Mouse (Mus musculus): ENCODE data around the gene Tmem131l. TPM values are rescaled to one million over a fixed set of nuclear protein-coding genes. Genes with fewer than 3 reads are reported as not detected.

Tmem131l gene
- total RNA-seq, 1 experiment: 31.5 TPM

DNA sequence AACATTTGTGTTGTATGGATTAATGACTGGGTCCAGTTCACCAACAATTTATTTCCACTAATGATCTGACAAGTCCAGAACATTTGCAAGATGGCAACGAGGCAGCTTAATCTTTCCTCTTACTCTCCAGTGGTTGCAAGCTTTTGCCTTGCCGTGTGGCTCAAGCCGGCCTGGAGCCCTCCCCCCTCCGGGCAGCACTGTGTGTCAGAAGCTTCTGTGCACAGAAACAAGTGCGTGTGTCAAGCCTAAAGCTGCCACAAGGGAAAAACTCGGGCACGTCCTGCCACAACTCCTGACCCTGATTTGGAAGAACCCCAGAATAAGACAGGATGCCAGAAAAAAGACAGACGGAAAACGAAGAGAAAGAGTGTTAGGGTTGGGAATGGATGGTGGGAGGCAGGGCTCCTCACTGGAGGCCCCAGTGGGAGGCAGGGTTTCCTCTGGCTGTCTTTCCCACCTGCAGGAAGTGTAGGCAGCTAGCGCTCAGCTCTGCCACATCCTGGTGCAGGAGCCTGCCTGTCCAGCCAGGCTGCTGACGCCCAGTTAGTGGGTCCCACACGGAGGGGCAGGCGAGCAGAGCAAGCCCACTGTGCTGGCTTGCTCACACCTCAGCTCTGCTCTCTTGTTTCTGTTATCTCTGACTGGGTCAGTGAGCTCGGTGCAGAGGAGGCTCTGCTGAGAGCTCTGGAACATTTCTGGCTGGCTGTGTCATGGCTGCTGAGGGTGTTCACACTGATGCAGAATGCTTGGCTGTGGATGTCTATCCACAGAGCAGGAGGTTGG, 135.6 kb downstream of the Tmem131l start:
- no peak for DNase-seq (ENCODE audit: low read depth, low spot score)
- in situ Hi-C loops (cut with MboI; ENCODE audit: low sequenced_read_pairs in 2 of 2, unreplicated experiment in 2 of 2): loop anchor here in 1 of 2 experiments (25.0 kb wide), 1 partner anchor 408 kb away; the partner anchor contains the start of gene Trim2
- Histone ChIP-seq H3K4me1 (ENCODE audit: control insufficient read depth in 2 of 2, insufficient read depth in 2 of 2, low read length in 2 of 2, poor library complexity in 1 of 2) (peaks cover 0 to 2% of the 10 kb centered on the region in 2 experiments; a peak in 1 of 4 replicates), H3K27ac (ENCODE audit: insufficient read depth, low read depth, low read length, poor library complexity, severe bottlenecking) (no peak overlapping the region), H3K4me3 (ENCODE audit: insufficient read depth in 1 of 2, low read depth in 1 of 2, low read length in 2 of 2, poor library complexity in 1 of 2, severe bottlenecking in 1 of 2) (no peak overlapping the region), H3K9me3 (ENCODE audit: control insufficient read depth, insufficient read depth, low read depth, low read length) (no peaks in the 10 kb centered on the region), H3K9ac (ENCODE audit: insufficient read depth, low read depth, low read length, poor library complexity, severe bottlenecking) (no peak overlapping the region), H3K36me3 (ENCODE audit: control insufficient read depth, insufficient read depth, low read length, poor library complexity, severe bottlenecking) (peaks cover 57% of the 10 kb centered on the region)
- TF ChIP-seq HCFC1 (IDR thresholded peaks at IDR 0.05; ENCODE audit: borderline replicate concordance, insufficient read depth, low read length) (no peak), ZC3H11A (IDR thresholded peaks at IDR 0.05; ENCODE audit: borderline replicate concordance, low read depth, low read length) (no peak), MAFK (IDR thresholded peaks at IDR 0.05; ENCODE audit: insufficient read depth, low read depth, low read length) (no peak), CHD2 (IDR thresholded peaks at IDR 0.05; ENCODE audit: low read depth, low read length) (no peak), ZNF384 (IDR thresholded peaks at IDR 0.05; ENCODE audit: low read depth, low read length) (no peak)

DNA sequence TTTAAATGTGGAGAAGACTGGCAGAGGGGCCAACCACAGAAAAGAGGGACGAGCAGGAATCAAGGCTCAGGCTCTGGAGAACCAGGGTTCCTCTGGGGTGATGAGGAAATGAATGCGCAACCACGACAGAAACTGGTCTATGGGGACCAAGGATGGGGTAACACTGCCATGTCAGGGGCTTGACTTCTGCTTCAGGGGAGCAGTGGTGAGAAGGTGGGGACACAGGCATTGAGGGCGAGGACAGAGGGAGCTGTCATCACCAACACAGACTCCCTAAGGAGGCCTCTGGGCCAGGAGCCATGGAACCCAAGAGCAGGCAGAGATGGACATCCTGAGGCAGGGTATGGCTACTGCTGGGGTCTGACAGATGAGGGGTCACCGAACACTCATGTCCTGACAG, 137.0 kb downstream of the Tmem131l start:
- Histone ChIP-seq H3K36me3 (ENCODE audit: control insufficient read depth, insufficient read depth, low read length, poor library complexity, severe bottlenecking) (peaks cover 61% of the 10 kb centered on the region), H3K27ac (ENCODE audit: insufficient read depth, low read depth, low read length, poor library complexity, severe bottlenecking) (no peak overlapping the region; the same call in 1 of the 2 replicates), H3K4me1 (ENCODE audit: control insufficient read depth in 2 of 2, insufficient read depth in 2 of 2, low read length in 2 of 2, poor library complexity in 1 of 2) (peaks cover 0 to 4% of the 10 kb centered on the region in 2 experiments; a peak in 1 of 4 replicates), H3K9ac (ENCODE audit: insufficient read depth, low read depth, low read length, poor library complexity, severe bottlenecking) (no peak overlapping the region), H3K9me3 (ENCODE audit: control insufficient read depth, insufficient read depth, low read depth, low read length) (no peaks in the 10 kb centered on the region), H3K4me3 (ENCODE audit: insufficient read depth in 1 of 2, low read depth in 1 of 2, low read length in 2 of 2, poor library complexity in 1 of 2, severe bottlenecking in 1 of 2) (no peak overlapping the region)
- in situ Hi-C loops (cut with MboI; ENCODE audit: low sequenced_read_pairs in 2 of 2, unreplicated experiment in 2 of 2): loop anchor here in 1 of 2 experiments (25.0 kb wide), 1 partner anchor 409 kb away; the partner anchor contains the start of gene Trim2
- no peak for TF ChIP-seq CHD2 (IDR thresholded peaks at IDR 0.05; ENCODE audit: low read depth, low read length)
- TF ChIP-seq ZC3H11A (IDR thresholded peaks at IDR 0.05; ENCODE audit: borderline replicate concordance, low read depth, low read length): no peak
- no peak for TF ChIP-seq ZNF384 (IDR thresholded peaks at IDR 0.05; ENCODE audit: low read depth, low read length)
- no peak for TF ChIP-seq HCFC1 (IDR thresholded peaks at IDR 0.05; ENCODE audit: borderline replicate concordance, insufficient read depth, low read length)
- TF ChIP-seq MAFK (IDR thresholded peaks at IDR 0.05; ENCODE audit: insufficient read depth, low read depth, low read length): no peak
- no peak for DNase-seq (ENCODE audit: low read depth, low spot score)

DNA sequence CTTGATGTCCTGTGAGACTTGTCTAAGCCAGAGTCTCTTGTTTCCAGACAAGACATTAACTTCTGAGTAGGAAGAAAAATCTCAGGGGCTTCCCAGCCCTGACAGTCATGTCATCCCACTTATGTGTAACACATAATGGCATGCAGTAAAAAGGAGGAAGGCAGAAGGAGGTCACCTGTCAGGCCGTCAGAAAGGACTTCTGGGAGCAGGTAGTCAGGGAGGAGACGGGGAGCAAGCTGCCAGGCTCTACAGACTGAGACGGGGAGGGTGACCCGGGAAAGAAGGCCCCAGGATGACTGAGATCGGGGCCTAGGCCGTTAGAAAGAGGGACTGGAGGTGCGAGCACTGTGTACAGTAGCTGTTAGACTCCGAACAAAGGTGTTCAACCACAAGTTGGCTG, 137.5 kb downstream of the Tmem131l start:
- peaks cover 0 to 4% of the 10 kb centered on the region in 2 experiments; a peak in 1 of 4 replicates for H3K4me1 ChIP-seq (ENCODE audit: control insufficient read depth in 2 of 2, insufficient read depth in 2 of 2, low read length in 2 of 2, poor library complexity in 1 of 2)
- no peaks in the 10 kb centered on the region for H3K9me3 ChIP-seq (ENCODE audit: control insufficient read depth, insufficient read depth, low read depth, low read length)
- H3K36me3 ChIP-seq (ENCODE audit: control insufficient read depth, insufficient read depth, low read length, poor library complexity, severe bottlenecking): peaks cover 61% of the 10 kb centered on the region
- no peak overlapping the region for H3K27ac ChIP-seq (ENCODE audit: insufficient read depth, low read depth, low read length, poor library complexity, severe bottlenecking)
- no peak for DNase-seq (ENCODE audit: low read depth, low spot score)
- in situ Hi-C loops (cut with MboI; ENCODE audit: low sequenced_read_pairs in 2 of 2, unreplicated experiment in 2 of 2): loop anchor here in 1 of 2 experiments (25.0 kb wide), 1 partner anchor 410 kb away; the partner anchor contains the start of gene Trim2
- no peak overlapping the region for H3K4me3 ChIP-seq (ENCODE audit: insufficient read depth in 1 of 2, low read depth in 1 of 2, low read length in 2 of 2, poor library complexity in 1 of 2, severe bottlenecking in 1 of 2)
- H3K9ac ChIP-seq (ENCODE audit: insufficient read depth, low read depth, low read length, poor library complexity, severe bottlenecking): no peak overlapping the region
- TF ChIP-seq CHD2 (IDR thresholded peaks at IDR 0.05; ENCODE audit: low read depth, low read length): no peak
- TF ChIP-seq MAFK (IDR thresholded peaks at IDR 0.05; ENCODE audit: insufficient read depth, low read depth, low read length): no peak
- TF ChIP-seq ZNF384 (IDR thresholded peaks at IDR 0.05; ENCODE audit: low read depth, low read length): no peak
- TF ChIP-seq ZC3H11A (IDR thresholded peaks at IDR 0.05; ENCODE audit: borderline replicate concordance, low read depth, low read length): no peak
- TF ChIP-seq HCFC1 (IDR thresholded peaks at IDR 0.05; ENCODE audit: borderline replicate concordance, insufficient read depth, low read length): no peak

DNA sequence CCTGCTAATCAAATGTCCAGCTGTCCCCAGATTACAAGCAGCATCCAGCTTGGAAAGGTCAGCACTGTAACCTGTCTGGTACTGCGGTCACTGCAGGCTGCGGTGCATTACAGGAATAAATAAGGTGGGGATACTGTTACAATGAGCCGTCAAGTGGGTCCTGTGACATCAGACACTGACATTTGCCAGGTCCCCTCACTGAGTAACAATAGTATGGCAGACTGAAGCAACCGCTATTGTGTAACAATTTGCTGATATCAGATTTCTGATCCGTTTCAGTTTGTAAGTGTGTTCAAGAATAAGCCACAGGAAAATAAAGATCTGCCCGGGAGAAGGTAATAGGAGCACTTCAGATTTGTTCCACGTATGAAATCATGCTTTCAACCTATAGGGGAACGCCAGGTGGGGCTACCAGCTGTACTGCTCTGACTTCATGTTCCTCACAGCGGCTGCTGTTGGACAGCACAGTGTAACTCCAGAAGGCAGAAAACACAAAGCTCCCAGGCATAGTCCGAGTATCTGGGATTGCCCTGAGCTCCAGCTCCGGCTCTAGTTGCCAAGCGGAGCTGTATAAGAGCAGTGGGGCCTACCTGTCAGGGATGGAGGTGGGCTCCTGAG, 139.1 kb downstream of the Tmem131l start:
- DNase-seq (ENCODE audit: low read depth, low spot score): no peak
- peaks cover 57% of the 10 kb centered on the region for H3K36me3 ChIP-seq (ENCODE audit: control insufficient read depth, insufficient read depth, low read length, poor library complexity, severe bottlenecking)
- H3K4me1 ChIP-seq (ENCODE audit: control insufficient read depth in 2 of 2, insufficient read depth in 2 of 2, low read length in 2 of 2, poor library complexity in 1 of 2): peaks cover 0 to 4% of the 10 kb centered on the region in 2 experiments; a peak in 1 of 4 replicates
- TF ChIP-seq ZNF384 (IDR thresholded peaks at IDR 0.05; ENCODE audit: low read depth, low read length) (no peak), ZC3H11A (IDR thresholded peaks at IDR 0.05; ENCODE audit: borderline replicate concordance, low read depth, low read length) (no peak), CHD2 (IDR thresholded peaks at IDR 0.05; ENCODE audit: low read depth, low read length) (no peak), MAFK (IDR thresholded peaks at IDR 0.05; ENCODE audit: insufficient read depth, low read depth, low read length) (no peak), HCFC1 (IDR thresholded peaks at IDR 0.05; ENCODE audit: borderline replicate concordance, insufficient read depth, low read length) (no peak)
- no peak overlapping the region for H3K9ac ChIP-seq (ENCODE audit: insufficient read depth, low read depth, low read length, poor library complexity, severe bottlenecking)
- no peaks in the 10 kb centered on the region for H3K9me3 ChIP-seq (ENCODE audit: control insufficient read depth, insufficient read depth, low read depth, low read length)
- H3K27ac ChIP-seq (ENCODE audit: insufficient read depth, low read depth, low read length, poor library complexity, severe bottlenecking): no peak overlapping the region
- no peak overlapping the region for H3K4me3 ChIP-seq (ENCODE audit: insufficient read depth in 1 of 2, low read depth in 1 of 2, low read length in 2 of 2, poor library complexity in 1 of 2, severe bottlenecking in 1 of 2)
- in situ Hi-C loops (cut with MboI; ENCODE audit: low sequenced_read_pairs in 2 of 2, unreplicated experiment in 2 of 2): loop anchor here in 1 of 2 experiments (25.0 kb wide), 1 partner anchor 411 kb away; the partner anchor contains the start of gene Trim2

Data from ES-E14 (cell line).